In the genomic region with DNA sequence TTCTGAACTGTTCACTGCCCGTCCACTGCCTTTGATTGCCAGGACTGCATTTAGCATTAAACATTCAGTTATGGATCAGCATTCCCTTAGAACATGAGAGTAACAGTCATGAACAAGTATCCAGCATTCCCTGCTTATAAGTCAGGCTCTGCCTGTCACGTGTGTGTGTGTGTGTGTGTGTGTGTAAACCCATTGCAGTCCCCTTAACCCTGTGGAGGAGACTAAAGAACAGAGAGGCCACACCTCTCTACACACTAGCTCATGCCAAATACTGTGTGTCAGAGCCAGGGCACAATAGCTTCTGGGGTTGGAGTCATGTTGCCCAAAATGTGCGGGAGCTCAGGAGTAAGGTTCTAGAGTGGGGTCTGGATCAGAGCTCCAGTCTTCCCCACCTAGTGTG, we compare ENCODE assay signal across 9 mouse cellular contexts. TPM values are rescaled to one million over a fixed set of nuclear protein-coding genes. Genes with fewer than 3 reads are reported as not detected.
A peak's percentile ranks its signal among the peaks of the same experiment; 100 is the strongest.
DNase-seq lines count a peak whose midpoint lies in the region; ATAC-seq and TF ChIP-seq lines count a peak whose summit lies in the region.
"Had no signal": no experiment of that assay in that cellular context is flagged by ENCODE, and none has a peak within 500 bp of the region (broad histone marks: within the 10 kb centered on the region; RNA-seq: fewer than 3 reads in every experiment).

No protein-coding gene starts in this region.

- peak overlapping the region; percentile 83 for H3K27ac ChIP-seq in cerebellum, adult 2 months (ENCODE audit: insufficient read depth, low read length)
- H3K27ac ChIP-seq in lung, embryonic 16.5 days (ENCODE audit: low read length), result no peak overlapping the region
- peak overlapping the region; percentile 67 for H3K27ac ChIP-seq in liver, embryonic 13.5 days
- peak overlapping the region; percentile 24; the same call in 1 of the 2 replicates for H3K27ac ChIP-seq in neural tube, embryonic 15.5 days (replicated peaks)

- no peak overlapping the region for H3K9ac ChIP-seq in lung, embryonic 16.5 days (ENCODE audit: low read length)
- H3K9ac ChIP-seq in liver, embryonic 13.5 days, result no peak overlapping the region
- no peak overlapping the region for H3K9ac ChIP-seq in neural tube, embryonic 15.5 days (replicated peaks)

- no peaks in the 10 kb centered on the region for H3K9me3 ChIP-seq in lung, embryonic 16.5 days (ENCODE audit: control insufficient read depth, low read length)
- no peaks in the 10 kb centered on the region for H3K9me3 ChIP-seq in liver, embryonic 13.5 days (replicated peaks)
- no peaks in the 10 kb centered on the region for H3K9me3 ChIP-seq in neural tube, embryonic 15.5 days (replicated peaks)

- no peak overlapping the region for H3K4me2 ChIP-seq in lung, embryonic 16.5 days (ENCODE audit: low read depth, low read length)
- no peak overlapping the region for H3K4me2 ChIP-seq in liver, embryonic 13.5 days
- H3K4me2 ChIP-seq in neural tube, embryonic 15.5 days, result no peak overlapping the region

- no peak overlapping the region for H3K4me3 ChIP-seq in cerebellum, adult 2 months (replicated peaks; ENCODE audit: insufficient read depth, low read depth, low read length)
- no peak overlapping the region for H3K4me3 ChIP-seq in lung, embryonic 16.5 days (ENCODE audit: low read length)
- no peak overlapping the region for H3K4me3 ChIP-seq in liver, embryonic 13.5 days (replicated peaks)
- no peak overlapping the region for H3K4me3 ChIP-seq in neural tube, embryonic 15.5 days (replicated peaks)

- H3K4me1 ChIP-seq in cerebellum, adult 2 months (ENCODE audit: control insufficient read depth, insufficient read depth, low read length), result peaks cover 46% of the 10 kb centered on the region
- H3K4me1 ChIP-seq in lung, embryonic 16.5 days (replicated peaks; ENCODE audit: control insufficient read depth, insufficient read depth, low read length), result no peaks in the 10 kb centered on the region
- H3K4me1 ChIP-seq in liver, embryonic 13.5 days (replicated peaks), result no peaks in the 10 kb centered on the region
- peaks cover 16% of the 10 kb centered on the region for H3K4me1 ChIP-seq in neural tube, embryonic 15.5 days

- no peak for TF ChIP-seq POLR2A in cerebellum, adult 2 months (IDR thresholded peaks at IDR 0.05; ENCODE audit: borderline replicate concordance, insufficient read depth, low read length)

- WGBS in cerebellum, adult 2 months, result 10% methylated on average over 3 of the region's 3 CpGs
- WGBS in lung, embryonic 16.5 days, result 49% methylated on average over 3 of the region's 3 CpGs
- WGBS in liver, embryonic 13.5 days (ENCODE audit: insufficient replicate concordance), result 56% methylated on average over 3 of the region's 3 CpGs
- WGBS in neural tube, embryonic 15.5 days, result 50% methylated on average over 3 of the region's 3 CpGs

- no peak for TF ChIP-seq CTCF in cerebellum, adult 2 months (IDR thresholded peaks at IDR 0.05; ENCODE audit: borderline replicate concordance, insufficient read depth, low read depth, low read length)

- peak in 1 of 2 experiments; percentile 42 for DNase-seq in cerebellum, adult 2 months
- no peak for DNase-seq in cerebellum, adult 18-20 months
- DNase-seq in lung, postnatal 25 days (ENCODE audit: low spot score), result no peak
- DNase-seq in liver, embryonic 13.5 days, result no peak
- DNase-seq in heart, adult 8-10 months (ENCODE audit: low spot score), result no peak
- no peak for DNase-seq in spleen, postnatal 36 days (ENCODE audit: low spot score in 2 of 2)

- no peaks in the 10 kb centered on the region for H3K36me3 ChIP-seq in lung, embryonic 16.5 days (ENCODE audit: control insufficient read depth, insufficient read depth, low read length)
- no peaks in the 10 kb centered on the region for H3K36me3 ChIP-seq in liver, embryonic 13.5 days
- no peaks in the 10 kb centered on the region for H3K36me3 ChIP-seq in neural tube, embryonic 15.5 days

- peak; percentile 43; the same call in 1 of the 2 replicates for ATAC-seq in lung, embryonic 16.5 days (ENCODE audit: low read depth)
- peak; percentile 36; the same call in 1 of the 2 replicates for ATAC-seq in liver, embryonic 13.5 days (ENCODE audit: low read depth)
- ATAC-seq in neural tube, embryonic 15.5 days (ENCODE audit: low FRiP score), result peak; percentile 52; the same call in 1 of the 2 replicates

- H3K27me3 ChIP-seq in cerebellum, adult 2 months (ENCODE audit: control insufficient read depth, insufficient read depth, low read length), result no peaks in the 10 kb centered on the region
- H3K27me3 ChIP-seq in lung, embryonic 16.5 days (ENCODE audit: control insufficient read depth, insufficient read depth, low read depth, low read length), result no peaks in the 10 kb centered on the region; the same call in 1 of the 2 replicates
- H3K27me3 ChIP-seq in liver, embryonic 13.5 days, result no peaks in the 10 kb centered on the region
- no peaks in the 10 kb centered on the region for H3K27me3 ChIP-seq in neural tube, embryonic 15.5 days (replicated peaks)

RNA-seq across cellular contexts. Expression of gene Rgs8, which starts 26.8 kb away (rescaled TPM):
- polyA plus RNA-seq in cerebellum, adult 2 months (2012; rRNA removed), result 371 and 430 TPM in 2 replicates
- polyA plus RNA-seq in lung, embryonic 16.5 days (2015; fragmentation: Nextera tagmentation; extraction: Ambion mirVana), result 0.10 and 0.15 TPM in 2 replicates
- 0.07 and 0.09 TPM in 2 replicates for polyA plus RNA-seq in liver, embryonic 13.5 days (2015; fragmentation: Nextera tagmentation; extraction: Ambion mirVana)
- polyA plus RNA-seq in neural tube, embryonic 15.5 days (2015; fragmentation: Nextera tagmentation; extraction: Ambion mirVana), result 11.2 and 13.4 TPM in 2 replicates
- total RNA-seq in heart, adult 8-10 months (2022), result not detected
- total RNA-seq: MEL had no signal

Comparison
In these comparisons a context has a peak if more than half of its experiments do, and no peak if none do; other contexts are left out.
1. RNA of gene Rgs8, which starts 26.8 kb away (polyA plus RNA-seq): 371 to 430 TPM in cerebellum, adult 2 months; 11.2 to 13.4 TPM in neural tube, embryonic 15.5 days, 0.10 to 0.15 TPM in lung, embryonic 16.5 days and 0.07 to 0.09 TPM in liver, embryonic 13.5 days; every median in the first group is over 10 times any median in the second.
2. Peak in every context shown above with its lines, with median percentiles within 50 percentile points of each other: ATAC-seq.